Mouse (Mus musculus) left cerebral cortex, postnatal 10 days (tissue): ENCODE measurements around the gene Gm20388. TPM values are rescaled to one million over a fixed set of nuclear protein-coding genes. Genes with fewer than 3 reads are reported as not detected.

Experiments
- DNase-seq, 2 experiments: peaks; one replicate each; pipeline ENCODE4 v3.0.0; 2021 to 2022; ENCODE audit warnings: low spot score in 2 of 2, mixed read lengths in 1 of 2; ENCODE audit errors: extremely low spot score in 1 of 2
- intact Hi-C: fragments of 180-260 bp; cut with DNase I; formaldehyde crosslinking; loops from one replicate; pipeline ENCODE4 v1.15.1; 2025
- total RNA-seq, 2 experiments: library from RNA; stranded (reverse); gene quantifications; 2 replicates each; pipeline ENCODE4 v1.2.3; 2021

The Gm20388 gene
- total RNA-seq, 2 experiments from 2014 or later: 4.4 to 9.0 TPM

- intact Hi-C loops: no loop called here
- DNase-seq: peak in 1 of 2 experiments; percentile 72
These were observed 3866.7 kb downstream of the Gm20388 start for GRCm38 (mm10) chr8:123777319-123777718.

- intact Hi-C loops: no loop called here
- DNase-seq: no peak
These were observed 3869.8 kb downstream of the Gm20388 start for GRCm38 (mm10) chr8:123780471-123780870.

- intact Hi-C loops: no loop called here
These were observed 3870.6 kb downstream of the Gm20388 start for GRCm38 (mm10) chr8:123781256-123781655.

GRCm38 (mm10) chr8:123783525-123784249, 3873.0 kb downstream of the Gm20388 start:
- peak; percentile 84 to 87 for DNase-seq
- intact Hi-C loops: loop anchor here (2.0 kb wide), 1 partner anchor 131 kb away; the partner anchor contains the start of gene Rhou

More at GRCm38 (mm10) chr8:123781256-123781655, 3870.6 kb downstream of the Gm20388 start:
- peak in 1 of 2 experiments; percentile 17 for DNase-seq

DNA sequence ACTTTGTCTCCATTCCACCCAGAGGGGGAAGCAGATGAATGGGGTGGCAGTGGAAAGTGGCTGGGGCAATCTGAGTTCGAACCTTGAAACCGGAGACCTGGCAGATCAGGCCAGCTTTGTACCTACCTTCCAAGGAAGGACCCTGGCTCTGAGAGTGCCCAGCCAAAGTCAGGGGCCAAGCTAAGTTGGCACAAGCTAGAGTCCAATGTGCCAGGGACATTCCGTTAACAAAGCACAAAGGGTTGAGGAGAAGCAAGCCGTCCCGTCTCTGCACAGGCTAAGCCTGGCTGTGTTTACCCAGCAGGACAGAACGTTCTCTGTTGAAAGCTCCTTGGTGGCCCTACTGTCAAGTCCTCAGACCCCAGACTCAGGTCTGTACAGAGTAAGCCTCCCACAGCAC, 3875.5 kb downstream of the Gm20388 start:
- peak in 1 of 2 experiments; percentile 21 for DNase-seq
- intact Hi-C loops: loop anchor here (5.0 kb wide), 1 partner anchor 136 kb away; no protein-coding TSS in a partner anchor

GRCm38 (mm10) chr8:123786644-123787043, 3876.0 kb downstream of the Gm20388 start:
- intact Hi-C loops: loop anchor here (5.0 kb wide), 1 partner anchor 136 kb away; no protein-coding TSS in a partner anchor
- DNase-seq: no peak

- DNase-seq: peak in 1 of 2 experiments; percentile 17
- intact Hi-C loops: loop anchor here (5.0 kb wide), 1 partner anchor 135 kb away; no protein-coding TSS in a partner anchor
These were observed 3876.7 kb downstream of the Gm20388 start for GRCm38 (mm10) chr8:123787254-123787897.

- DNase-seq: no peak
These were observed 3878.0 kb downstream of the Gm20388 start for GRCm38 (mm10) chr8:123788416-123789170.

GRCm38 (mm10) chr8:123789461-123789860, 3878.8 kb downstream of the Gm20388 start:
- DNase-seq: peak in 1 of 2 experiments; percentile 17
- intact Hi-C loops: loop anchor here (5.0 kb wide), 1 partner anchor 133 kb away; no protein-coding TSS in a partner anchor

More at GRCm38 (mm10) chr8:123788416-123789170, 3878.0 kb downstream of the Gm20388 start:
- intact Hi-C loops: loop anchor here (5.0 kb wide), 1 partner anchor 134 kb away; no protein-coding TSS in a partner anchor

DNA sequence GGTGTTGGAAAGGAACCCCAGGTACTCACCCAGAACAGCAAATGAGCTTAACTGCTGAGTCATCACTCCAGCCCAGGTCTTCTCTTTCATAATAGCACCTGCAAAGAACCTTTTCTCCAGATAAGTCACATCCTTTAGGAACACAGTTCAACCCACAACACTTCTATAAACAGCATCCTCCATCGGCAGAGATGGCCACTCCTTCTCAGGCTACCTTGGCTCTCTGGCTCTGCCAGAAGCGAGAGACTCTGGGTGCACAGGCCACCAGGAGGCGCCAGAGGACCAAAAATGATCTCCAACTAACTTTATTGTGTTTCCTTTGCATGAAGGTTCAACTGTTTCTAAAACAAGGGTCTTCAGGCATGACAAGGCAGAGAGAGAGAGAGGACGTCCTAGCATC, 3879.3 kb downstream of the Gm20388 start:
- intact Hi-C loops: loop anchor here (5.0 to 10.0 kb wide), 3 partner anchors 117 to 565 kb away; no protein-coding TSS in a partner anchor

GRCm38 (mm10) chr8:123791101-123791844, 3880.6 kb downstream of the Gm20388 start:
- intact Hi-C loops: loop anchor here (5.0 to 10.0 kb wide), 2 partner anchors 116 to 564 kb away; no protein-coding TSS in a partner anchor
- DNase-seq: no peak

More for the DNA sequence above, 3879.3 kb downstream of the Gm20388 start:
- peak; percentile 82 to 85 for DNase-seq

GRCm38 (mm10) chr8:123791845-123792225, 3881.2 kb downstream of the Gm20388 start:
- no peak for DNase-seq
- intact Hi-C loops: loop anchor here (5.0 to 10.0 kb wide), 2 partner anchors 115 to 563 kb away; no protein-coding TSS in a partner anchor

DNA sequence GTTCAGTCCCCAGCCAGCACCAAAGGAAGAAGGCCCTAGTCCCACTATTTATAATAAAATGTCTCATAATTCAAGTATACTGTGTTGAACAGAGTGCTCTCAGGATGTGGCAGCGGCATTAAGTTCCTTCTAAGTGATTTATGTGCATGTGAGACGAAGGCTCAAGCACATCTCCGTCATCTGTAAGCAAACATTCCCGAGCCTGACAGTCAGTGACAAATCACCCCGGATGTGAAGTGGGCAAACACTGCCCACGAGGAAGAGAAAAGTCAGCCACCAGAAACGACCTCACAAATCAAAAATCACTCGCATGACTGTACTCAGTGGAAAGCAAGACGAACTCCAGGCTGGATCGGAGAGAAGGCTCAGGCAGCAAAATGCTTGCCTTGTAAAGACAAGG, 3883.3 kb downstream of the Gm20388 start:
- intact Hi-C loops: loop anchor here (5.0 to 10.0 kb wide), 2 partner anchors 113 to 561 kb away; no protein-coding TSS in a partner anchor
- no peak for DNase-seq

GRCm38 (mm10) chr8:123794766-123795165, 3884.1 kb downstream of the Gm20388 start:
- no peak for DNase-seq
- intact Hi-C loops: loop anchor here (5.0 to 10.0 kb wide), 2 partner anchors 113 to 560 kb away; no protein-coding TSS in a partner anchor

DNA sequence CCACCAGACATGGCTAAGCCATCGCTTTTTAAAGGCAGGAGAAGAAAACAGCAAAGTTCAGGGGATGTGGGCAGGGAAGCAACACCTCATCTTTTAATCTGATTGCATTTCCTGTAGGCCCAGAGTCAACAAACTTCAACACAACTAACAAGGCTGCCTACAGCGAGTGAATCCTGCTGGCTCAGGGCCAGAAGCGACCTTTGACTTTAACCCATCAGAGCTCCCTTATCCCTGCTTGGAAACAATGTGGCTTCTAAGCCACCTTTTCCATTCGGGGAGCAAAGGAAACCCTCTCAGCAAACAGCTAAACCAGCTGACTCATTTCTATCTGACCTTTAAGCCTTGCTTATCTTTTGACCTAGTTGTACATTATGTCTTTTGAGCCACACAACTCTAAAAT, 3886.1 kb downstream of the Gm20388 start:
- DNase-seq: peak in 1 of 2 experiments; percentile 35
- intact Hi-C loops: loop anchor here (10.0 kb wide), 1 partner anchor 558 kb away; no protein-coding TSS in a partner anchor

DNA sequence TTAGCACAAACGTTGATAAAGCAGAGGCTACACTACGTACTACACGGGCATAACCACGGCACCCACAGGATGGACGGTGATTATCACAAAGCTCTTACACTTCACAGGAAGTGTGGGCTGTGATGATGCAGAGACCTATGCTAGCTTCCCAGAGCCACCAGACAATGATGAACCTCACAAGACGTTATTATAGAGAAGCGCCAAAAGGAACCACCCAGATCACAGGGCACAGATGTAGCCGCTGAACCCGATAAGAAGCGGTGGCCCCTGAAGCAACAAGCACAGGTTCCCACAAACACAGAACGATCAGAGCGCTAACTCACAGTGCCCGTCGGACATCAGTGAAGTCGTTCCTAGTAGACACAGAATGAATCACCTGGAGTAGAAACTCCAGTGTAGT, 3887.3 kb downstream of the Gm20388 start:
- intact Hi-C loops: loop anchor here (10.0 kb wide), 1 partner anchor 557 kb away; no protein-coding TSS in a partner anchor

GRCm38 (mm10) chr8:123799434-123799833, 3888.8 kb downstream of the Gm20388 start:
- intact Hi-C loops: loop anchor here (10.0 kb wide), 1 partner anchor 555 kb away; no protein-coding TSS in a partner anchor

More for the DNA sequence above, 3887.3 kb downstream of the Gm20388 start:
- no peak for DNase-seq

More at GRCm38 (mm10) chr8:123799434-123799833, 3888.8 kb downstream of the Gm20388 start:
- DNase-seq: no peak
